Mouse (Mus musculus) bone marrow, adult 2 months (tissue): Measurements from ENCODE around the gene Jag1. TPM values are rescaled to one million over a fixed set of nuclear protein-coding genes. Genes with fewer than 3 reads are reported as not detected.

Experiments used
- H3K27ac ChIP-seq: fragments of 200-500 bp; 2 replicates; pipeline ENCODE4 v1.5.1; 2012; ENCODE audit warnings: low read depth, mild to moderate bottlenecking, control low read depth, inconsistent platforms, low read length; ENCODE audit not compliant: control insufficient read depth, poor library complexity, insufficient read depth
- H3K4me1 ChIP-seq: fragments of 200-500 bp; 2 replicates; pipeline ENCODE4 v1.6.1; 2011; ENCODE audit warnings: low read length; ENCODE audit not compliant: control insufficient read depth, insufficient read depth
- H3K4me3 ChIP-seq: fragments of 200-500 bp; replicated peaks from 2 replicates; pipeline ENCODE3; 2011; ENCODE audit warnings: mild to moderate bottlenecking, low read depth, low read length, control low read depth; ENCODE audit not compliant: control insufficient read depth
- CTCF ChIP-seq: fragments of 200-500 bp; IDR thresholded peaks from 2 replicates; pipeline ENCODE4 v1.5.1; 2011; ENCODE audit warnings: low read length, control low read depth; ENCODE audit not compliant: control insufficient read depth, insufficient read depth
- POLR2A ChIP-seq: fragments of 200-500 bp; IDR thresholded peaks from 2 replicates; pipeline ENCODE4 v1.6.1; 2011; ENCODE audit warnings: low read depth, mild to moderate bottlenecking, control low read depth, low read length, borderline replicate concordance; ENCODE audit not compliant: control insufficient read depth
- WGBS: fragments of 180-500 bp; shearing (Covaris S2); methylation state at CpG from one replicate; pipeline ENCODE4 v1.1.7; 2018; 5-methylcytosine and 5-hydroxymethylcytosine counted together
- polyA plus RNA-seq: library from polyadenylated mRNA; stranded (reverse); fragments of >200 nt; gene quantifications from 2 replicates; pipeline ENCODE4 v1.2.4, GENCODE M21; 2011; ENCODE audit warnings: low replicate concordance; ENCODE audit not compliant: missing spikeins, insufficient read depth, insufficient read length

The Jag1 gene
- polyA plus RNA-seq, 1 experiment: 3.9 TPM

- H3K4me3 ChIP-seq: no peak overlapping the region
- H3K4me1 ChIP-seq: no peaks in the 10 kb centered on the region
- 79% methylated on average over 1 of the region's 1 CpGs for WGBS
- no peak overlapping the region for H3K27ac ChIP-seq
- no peak for TF ChIP-seq CTCF
- no peak for TF ChIP-seq POLR2A
Observed at GRCm38 (mm10) chr2:137049906-137050305, 66.5 kb downstream of the Jag1 start.

DNA sequence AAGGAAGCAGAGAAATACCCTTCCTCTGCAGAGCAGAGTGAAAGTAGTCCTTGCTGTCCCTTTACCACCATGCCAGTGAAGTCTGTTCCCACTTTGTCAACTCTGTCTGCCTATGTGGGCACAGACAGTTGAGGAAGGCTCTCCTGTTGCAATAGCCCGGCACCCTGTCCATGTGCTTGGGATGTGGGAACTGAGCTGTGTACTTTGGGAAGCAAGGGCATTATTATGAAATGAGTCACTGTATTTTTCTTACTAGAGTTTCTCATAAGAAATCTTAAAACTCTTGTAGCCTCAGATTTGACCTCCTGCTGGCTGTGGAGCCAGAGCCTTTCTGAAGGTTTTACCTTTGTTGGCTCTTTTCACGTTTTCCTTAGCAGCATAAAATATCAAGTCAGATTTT, 67.1 kb downstream of the Jag1 start:
- no peak overlapping the region for H3K4me3 ChIP-seq
- no peak for TF ChIP-seq POLR2A
- no peak for TF ChIP-seq CTCF
- no peak overlapping the region for H3K27ac ChIP-seq
- 73% methylated on average over 2 of the region's 2 CpGs for WGBS
- H3K4me1 ChIP-seq: no peaks in the 10 kb centered on the region

- H3K4me3 ChIP-seq: no peak overlapping the region
- no peak overlapping the region for H3K27ac ChIP-seq
- WGBS: 90% methylated on average over 2 of the region's 2 CpGs
- no peaks in the 10 kb centered on the region for H3K4me1 ChIP-seq
- TF ChIP-seq POLR2A (no peak), CTCF (no peak)
Observed at GRCm38 (mm10) chr2:137044122-137044521, 72.3 kb downstream of the Jag1 start.

Other genes starting within 250 kb of the Jag1 start
- gene AL731706.2, start 231.0 kb downstream of the Jag1 start, polyA plus RNA-seq: 13.1 TPM in 1 of 2 replicates, not detected in the other
- gene Slx4ip, start 225.4 kb downstream of the Jag1 start, polyA plus RNA-seq: 1.8 and 5.0 TPM in 2 replicates
- gene AL731706.1, start 225.3 kb downstream of the Jag1 start, polyA plus RNA-seq: 4.3 and 13.9 TPM in 2 replicates
- gene Mkks, start 225.3 kb downstream of the Jag1 start, polyA plus RNA-seq: 2.3 and 6.8 TPM in 2 replicates